Mouse (Mus musculus): ENCODE data around the gene Fam213a.

DNA sequence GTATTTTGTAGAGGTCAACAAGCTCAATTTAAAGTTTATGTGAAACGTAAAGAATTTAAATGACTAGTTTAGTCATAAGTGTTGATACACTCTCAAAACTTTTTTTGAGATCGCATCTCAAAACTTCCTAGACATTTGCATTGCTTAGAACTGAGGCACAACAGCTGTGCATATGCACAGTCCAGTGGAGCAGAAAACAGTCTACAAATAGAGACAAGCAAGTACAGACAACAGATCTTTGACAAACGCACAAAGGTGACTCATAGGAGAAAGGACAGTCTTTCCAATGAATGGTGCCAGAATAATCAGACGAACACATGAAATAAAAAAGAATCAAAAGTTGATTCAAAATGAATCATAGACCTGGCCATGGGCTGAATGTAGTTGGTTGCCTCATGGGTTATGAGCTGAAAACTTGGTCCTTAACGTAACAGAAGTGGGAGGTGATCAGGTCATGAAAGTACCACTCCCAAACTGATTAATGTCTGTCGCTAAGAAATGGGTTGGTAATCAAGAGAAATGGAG is 17.5 kb upstream of the Fam213a start:
- no peak for TF ChIP-seq CTCF (IDR thresholded peaks at IDR 0.05)
- no peak for TF ChIP-seq EP300 (IDR thresholded peaks at IDR 0.05)

Measured in lung, postnatal 0 days (tissue).